Mouse (Mus musculus) myocyte (in vitro differentiated cells): Measurements from ENCODE around the gene Gal3st2b. TPM values are rescaled to one million over a fixed set of nuclear protein-coding genes. Genes with fewer than 3 reads are reported as not detected.
"Not testable (repeated sequence)": the region's sequence is repeated elsewhere in the genome, so short reads cannot be mapped to it uniquely, and the experiment has no call there.

ENCODE experiments used
- H3K27me3 ChIP-seq: one replicate; pipeline ENCODE4 v1.6.1; 2011; ENCODE audit not compliant: control insufficient read depth, insufficient read depth, insufficient read length
- H3K36me3 ChIP-seq: one replicate; pipeline ENCODE4 v1.6.1; 2011; ENCODE audit not compliant: control insufficient read depth, insufficient read depth
- H3K4me2 ChIP-seq: one replicate; pipeline ENCODE4 v1.6.1; 2011; ENCODE audit warnings: low read depth, control low read depth
- H3K4me3 ChIP-seq: one replicate; pipeline ENCODE4 v1.5.1; 2011; ENCODE audit warnings: mild to moderate bottlenecking, control low read depth, moderate library complexity
- H3K79me2 ChIP-seq: one replicate; pipeline ENCODE4 v1.6.1; 2011; ENCODE audit not compliant: control insufficient read depth, insufficient read depth
- H3ac ChIP-seq: one replicate; pipeline ENCODE4 v1.6.1; 2011; ENCODE audit not compliant: control insufficient read depth, insufficient read length
- CEBPB ChIP-seq: IDR thresholded peaks from 2 replicates; pipeline ENCODE4 v1.6.1; 2011; ENCODE audit warnings: mild to moderate bottlenecking, moderate library complexity; ENCODE audit not compliant: poor library complexity, insufficient read depth, severe bottlenecking
- MYOD1 ChIP-seq, 3 experiments: IDR thresholded peaks; one replicate each; pipeline ENCODE4 v1.6.1; 2011; ENCODE audit warnings: control low read depth in 2 of 3, low read depth in 2 of 3, mild to moderate bottlenecking in 2 of 3, moderate library complexity in 1 of 3; ENCODE audit not compliant: insufficient read length in 2 of 3, control insufficient read depth in 1 of 3
- MYOG ChIP-seq, 3 experiments: IDR thresholded peaks; one replicate each; pipeline ENCODE4 v1.6.1; 2011; ENCODE audit warnings: control low read depth in 2 of 3, low read depth in 2 of 3, mild to moderate bottlenecking in 2 of 3; ENCODE audit not compliant: insufficient read length in 2 of 3, control insufficient read depth in 1 of 3, insufficient read depth in 1 of 3
- POLR2A ChIP-seq: IDR thresholded peaks from one replicate; pipeline ENCODE4 v1.6.1; 2011; ENCODE audit warnings: low read depth, mild to moderate bottlenecking, control low read depth, moderate library complexity; ENCODE audit not compliant: insufficient read length
- POLR2AphosphoS2 ChIP-seq: IDR thresholded peaks from one replicate; pipeline ENCODE4 v1.6.1; 2011; ENCODE audit warnings: low read depth, control low read depth; ENCODE audit not compliant: insufficient read length
- REST ChIP-seq: IDR thresholded peaks from one replicate; pipeline ENCODE4 v1.6.1; 2011; ENCODE audit warnings: mild to moderate bottlenecking, control low read depth, moderate library complexity; ENCODE audit not compliant: insufficient read depth, insufficient read length
- SRF ChIP-seq: IDR thresholded peaks from one replicate; pipeline ENCODE4 v1.6.1; 2011; ENCODE audit warnings: low read depth; ENCODE audit not compliant: control insufficient read depth, insufficient read length
- TCF12 ChIP-seq: IDR thresholded peaks from one replicate; pipeline ENCODE4 v1.6.1; 2011; ENCODE audit warnings: mild to moderate bottlenecking, control low read depth; ENCODE audit not compliant: poor library complexity, insufficient read depth, severe bottlenecking
- TCF3 ChIP-seq: IDR thresholded peaks from one replicate; pipeline ENCODE4 v1.6.1; 2011; ENCODE audit warnings: low read depth, control low read depth; ENCODE audit not compliant: insufficient read length
- USF1 ChIP-seq: IDR thresholded peaks from one replicate; pipeline ENCODE4 v1.6.1; 2011; ENCODE audit warnings: low read depth, mild to moderate bottlenecking, control low read depth, moderate library complexity
- polyA plus RNA-seq: library from polyadenylated mRNA; unstranded; fragments of >200 nt; fragmentation: generic; extraction: Trizol; gene quantifications from one replicate; pipeline ENCODE4 v1.2.1, GENCODE M21; 2012; ENCODE audit warnings: missing spikeins

The Gal3st2b gene
- polyA plus RNA-seq, 1 experiment, result not detected

GRCm38 (mm10) chr1:93986167-93986566, 68.1 kb downstream of the Gal3st2b start:
- TF ChIP-seq TCF12 (no peak), REST (no peak), SRF (no peak), MYOD1 (IDR thresholded peaks at IDR 0.05; ENCODE audit: control insufficient read depth in 1 of 3, insufficient read length in 2 of 3, low read depth in 2 of 3) (no peak), POLR2A (no peak)
- H3K36me3 ChIP-seq, result no peaks in the 10 kb centered on the region
- no peak overlapping the region for H3K4me2 ChIP-seq
- no peak overlapping the region for H3K4me3 ChIP-seq
- no peaks in the 10 kb centered on the region for H3K27me3 ChIP-seq
- H3ac ChIP-seq, result no peak overlapping the region
- no peaks in the 10 kb centered on the region for H3K79me2 ChIP-seq

GRCm38 (mm10) chr1:93988786-93989185, 70.7 kb downstream of the Gal3st2b start:
- Histone ChIP-seq H3K4me2 (no peak overlapping the region), H3K36me3 (no peaks in the 10 kb centered on the region), H3ac (no peak overlapping the region), H3K4me3 (no peak overlapping the region), H3K79me2 (no peaks in the 10 kb centered on the region), H3K27me3 (no peaks in the 10 kb centered on the region)
- TF ChIP-seq CEBPB (no peak), TCF3 (no peak), USF1 (no peak), TCF12 (no peak), REST (no peak), POLR2AphosphoS2 (no peak), POLR2A (no peak), MYOG (IDR thresholded peaks at IDR 0.05; ENCODE audit: control insufficient read depth in 1 of 3, insufficient read depth in 1 of 3, insufficient read length in 2 of 3, low read depth in 2 of 3) (no peak), SRF (no peak)

GRCm38 (mm10) chr1:93990209-93990608, 72.1 kb downstream of the Gal3st2b start, which contains the start of gene Gal3st2c:
Gal3st2c (plus strand) TSS chr1:93990509.
- not testable (repeated sequence) for H3K36me3 ChIP-seq, H3K79me2 ChIP-seq

GRCm38 (mm10) chr1:93991068-93991467, 73.0 kb downstream of the Gal3st2b start:
- not testable (repeated sequence) for H3K27me3 ChIP-seq, H3K36me3 ChIP-seq, H3K4me2 ChIP-seq, H3K4me3 ChIP-seq, H3ac ChIP-seq, H3K79me2 ChIP-seq

More at GRCm38 (mm10) chr1:93990209-93990608, 72.1 kb downstream of the Gal3st2b start, which contains the start of gene Gal3st2c:
- H3K4me2 ChIP-seq, H3ac ChIP-seq, H3K4me3 ChIP-seq, H3K27me3 ChIP-seq: not testable (repeated sequence)

GRCm38 (mm10) chr1:93991491-93991890, 73.4 kb downstream of the Gal3st2b start:
- H3K27me3 ChIP-seq, result not testable (repeated sequence)

More at GRCm38 (mm10) chr1:93991491-93991890, 73.4 kb downstream of the Gal3st2b start:
- H3K36me3 ChIP-seq, H3K4me2 ChIP-seq, H3ac ChIP-seq, H3K79me2 ChIP-seq, H3K4me3 ChIP-seq: not testable (repeated sequence)

Other genes with a start within 250 kb of the Gal3st2b start
- gene Bok, start 232.7 kb upstream of the Gal3st2b start, polyA plus RNA-seq, result 37.8 TPM
- gene Atg4b, start 166.8 kb upstream of the Gal3st2b start, polyA plus RNA-seq, result 49.9 TPM
- 52.9 TPM for gene Thap4, start 163.4 kb upstream of the Gal3st2b start, polyA plus RNA-seq
- gene Dtymk, start 116.4 kb upstream of the Gal3st2b start, polyA plus RNA-seq, result 81.4 TPM
- 3.3 TPM for gene Ing5, start 114.3 kb upstream of the Gal3st2b start, polyA plus RNA-seq
- gene D2hgdh, start 93.4 kb upstream of the Gal3st2b start, polyA plus RNA-seq, result 7.6 TPM
- gene Gal3st2, start 57.0 kb upstream of the Gal3st2b start, polyA plus RNA-seq, result 0.14 TPM
- gene Gal3st2c, start 72.2 kb downstream of the Gal3st2b start, polyA plus RNA-seq, result not detected
- gene Neu4, start 102.1 kb downstream of the Gal3st2b start, polyA plus RNA-seq, result not detected
- gene Pdcd1, start 134.2 kb downstream of the Gal3st2b start, polyA plus RNA-seq, result not detected